Mouse (Mus musculus) G1E (cell line): ENCODE data around the gene Vax2.

Experiments used
- CTCF ChIP-seq: IDR thresholded peaks from 2 replicates; pipeline ENCODE4 v1.5.1; 2012; ENCODE audit warnings: low read depth, low read length, inconsistent platforms, mixed read lengths
- GATA1 ChIP-seq: IDR thresholded peaks from 2 replicates; pipeline ENCODE4 v1.6.1; 2012; ENCODE audit warnings: borderline replicate concordance, low read length, inconsistent platforms, mixed read lengths
- POLR2AphosphoS5 ChIP-seq: IDR thresholded peaks from 2 replicates; pipeline ENCODE4 v1.6.1; 2012; ENCODE audit warnings: low read depth, low read length, inconsistent platforms; ENCODE audit not compliant: insufficient replicate concordance
- TAL1 ChIP-seq: conservative IDR thresholded peaks from 2 replicates; pipeline ENCODE4 v1.6.1; 2012; ENCODE audit warnings: low read depth, low read length, inconsistent platforms, mixed read lengths

DNA sequence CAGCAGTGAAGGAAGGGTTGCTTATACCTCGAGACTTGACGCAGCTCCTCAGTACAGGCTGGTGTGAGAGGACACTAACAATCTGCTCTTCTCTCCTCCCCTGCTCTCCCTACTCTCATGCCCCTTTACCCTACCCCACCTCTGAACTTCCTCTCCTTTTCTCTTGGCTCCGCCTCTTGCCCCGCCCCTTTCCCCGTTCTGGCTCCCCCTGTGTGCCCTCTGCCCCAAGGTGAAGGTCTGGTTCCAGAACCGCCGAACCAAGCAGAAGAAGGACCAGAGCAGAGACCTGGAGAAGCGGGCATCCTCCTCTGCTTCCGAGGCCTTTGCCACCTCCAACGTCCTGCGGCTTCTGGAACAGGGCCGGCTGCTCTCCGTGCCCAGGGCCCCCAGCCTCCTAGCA is 26.2 kb downstream of the Vax2 start:
- no peak for TF ChIP-seq GATA1
- TF ChIP-seq CTCF, result no peak
- no peak for TF ChIP-seq TAL1
- TF ChIP-seq POLR2AphosphoS5, result no peak
